Mouse (Mus musculus): ENCODE results near the gene Zpr1.

Gene Zpr1

DNA sequence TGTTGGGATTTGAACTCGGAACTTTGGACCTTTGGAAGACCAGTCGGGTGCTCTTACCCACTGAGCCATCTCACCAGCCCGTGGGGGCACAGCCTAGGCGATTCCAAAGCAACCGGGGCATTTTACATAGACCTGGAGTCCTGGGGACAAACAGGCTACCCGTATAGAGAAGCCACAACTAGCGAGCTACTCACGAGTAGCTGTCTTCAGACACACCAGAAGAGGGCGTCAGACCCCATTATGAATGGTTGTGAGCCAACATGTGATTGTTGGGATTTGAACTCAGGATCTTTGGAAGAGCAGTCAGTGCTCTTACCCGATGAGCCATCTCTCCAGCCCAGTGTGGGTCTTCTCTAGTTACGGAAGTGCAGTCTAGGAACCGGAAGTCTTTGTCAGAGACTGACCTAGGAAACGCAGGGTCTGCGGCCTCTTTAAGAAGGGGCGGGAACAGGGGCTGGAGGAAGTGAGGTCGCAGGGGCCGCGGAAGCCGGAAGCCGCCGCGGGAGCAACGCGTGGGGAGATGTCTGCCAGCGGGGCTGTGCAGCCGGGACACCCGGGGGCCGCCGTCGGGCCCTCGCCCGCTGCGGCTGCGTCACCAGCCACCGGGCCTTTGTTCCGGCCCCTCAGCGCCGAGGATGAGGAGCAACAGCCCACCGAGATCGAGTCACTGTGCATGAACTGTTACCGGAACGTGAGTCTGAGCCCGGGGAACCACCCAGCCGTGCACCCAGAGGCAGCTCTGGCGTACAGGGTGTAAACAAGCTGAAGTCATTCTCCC lies at the start of gene Zpr1:
Gene Zpr1 (plus strand): TSS at position 388 of the 778 bp plus-strand sequence.
- DNase-seq (ENCODE audit: low spot score in 2 of 2): peak; percentile 79 to 90

DNA sequence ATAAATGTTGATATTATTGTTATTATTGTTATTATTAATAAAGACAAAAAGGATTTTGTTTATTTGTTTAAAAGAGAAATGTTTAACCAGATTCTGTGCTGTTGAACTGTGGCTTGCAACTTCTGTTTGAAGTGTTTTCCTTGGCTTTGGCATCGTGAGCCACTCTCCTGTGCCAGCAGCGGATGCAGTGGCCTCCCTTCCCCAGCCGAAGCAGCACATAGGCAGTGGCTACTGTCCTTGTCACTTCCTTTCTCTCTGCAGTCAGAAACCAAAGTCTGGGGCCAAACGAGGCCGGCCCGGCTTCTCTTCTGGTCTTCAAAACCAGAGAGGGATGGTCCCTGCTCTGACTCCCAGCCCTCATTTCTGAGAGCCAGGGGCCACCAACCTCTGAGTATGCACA lies 49.8 kb upstream of the Zpr1 start:
- no peak for DNase-seq (ENCODE audit: low spot score in 2 of 2)

DNA sequence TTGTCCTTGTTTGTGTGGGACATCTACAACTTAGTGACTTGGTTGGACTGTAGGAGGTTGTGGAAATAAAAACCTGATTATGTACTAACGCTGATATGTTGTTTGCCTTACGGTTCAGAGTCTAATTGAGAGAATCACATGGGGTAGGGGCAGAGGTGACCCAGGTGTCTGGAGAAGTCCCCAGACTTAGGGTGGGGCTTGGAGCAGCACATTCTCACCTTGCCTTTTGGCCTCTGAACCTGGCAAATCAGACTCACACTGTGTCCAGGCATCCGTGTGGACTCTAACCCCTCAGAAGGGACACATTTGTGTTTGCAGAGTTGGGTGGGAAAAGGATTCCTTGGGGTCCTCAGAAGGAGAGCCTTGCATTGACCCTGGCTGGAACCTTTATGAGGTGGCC lies 48.8 kb upstream of the Zpr1 start:
- DNase-seq (ENCODE audit: low spot score in 2 of 2): no peak

DNA sequence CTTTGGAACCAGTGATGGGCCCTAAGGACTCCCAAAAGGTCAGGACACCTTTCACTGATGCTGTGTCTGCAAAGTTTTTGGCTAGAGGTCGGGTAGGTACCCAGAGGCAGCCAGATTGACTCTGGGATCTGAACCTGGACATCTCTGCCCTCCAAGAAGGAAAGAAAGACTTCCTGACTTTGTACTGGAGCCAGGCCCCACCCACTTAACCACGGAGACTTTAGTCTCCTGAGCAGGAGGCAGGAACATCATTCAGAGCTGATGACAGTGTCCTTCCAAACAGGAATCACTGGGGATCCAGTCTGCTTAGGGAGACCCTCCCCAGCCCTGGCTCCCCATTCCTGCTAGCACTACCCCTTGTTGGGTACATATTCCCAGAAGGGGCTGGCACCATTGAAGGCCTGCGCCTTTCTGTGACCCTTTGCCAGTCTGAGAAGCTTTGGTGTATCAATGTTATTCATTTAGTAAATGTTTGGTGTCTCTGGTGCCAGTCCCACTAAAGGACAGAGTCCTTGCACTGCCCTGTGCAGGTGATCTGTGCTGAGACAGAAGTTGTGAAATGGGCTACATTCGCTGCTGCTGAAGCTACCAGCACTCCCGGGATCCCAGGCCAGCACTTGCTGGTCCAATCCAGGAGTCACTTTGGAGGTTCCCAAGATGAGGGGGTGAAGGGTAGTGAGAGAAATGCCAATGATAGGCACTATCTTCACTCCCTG lies 47.8 kb upstream of the Zpr1 start:
- DNase-seq (ENCODE audit: low spot score in 2 of 2): no peak

DNA sequence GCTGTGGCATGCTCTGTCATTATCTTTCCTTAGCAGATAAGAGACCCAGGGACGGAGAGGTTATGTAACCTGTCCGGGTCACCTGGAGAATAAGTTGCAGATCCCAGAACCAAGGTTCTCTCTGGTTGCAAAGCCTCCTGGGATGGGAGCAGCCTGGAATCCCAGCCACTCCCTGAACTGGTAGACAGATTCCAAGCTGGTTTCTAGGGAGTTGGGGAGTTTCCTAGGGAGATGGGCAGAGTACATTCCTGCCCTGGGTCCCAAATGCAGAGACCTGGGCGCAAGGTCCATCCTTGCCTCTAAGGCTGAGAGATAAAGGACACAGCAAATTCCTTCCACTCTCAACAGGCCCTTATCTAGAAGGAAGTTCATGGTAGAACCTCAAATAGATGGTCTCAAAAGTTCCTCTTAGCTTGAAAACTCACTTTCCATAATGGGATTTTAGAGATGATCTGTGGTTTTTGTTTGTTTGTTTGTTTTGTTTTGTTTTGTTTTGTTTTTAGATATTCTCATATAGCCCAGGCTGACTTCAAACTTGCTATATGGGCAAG lies 45.7 kb upstream of the Zpr1 start:
- no peak for DNase-seq (ENCODE audit: low spot score in 2 of 2)

DNA sequence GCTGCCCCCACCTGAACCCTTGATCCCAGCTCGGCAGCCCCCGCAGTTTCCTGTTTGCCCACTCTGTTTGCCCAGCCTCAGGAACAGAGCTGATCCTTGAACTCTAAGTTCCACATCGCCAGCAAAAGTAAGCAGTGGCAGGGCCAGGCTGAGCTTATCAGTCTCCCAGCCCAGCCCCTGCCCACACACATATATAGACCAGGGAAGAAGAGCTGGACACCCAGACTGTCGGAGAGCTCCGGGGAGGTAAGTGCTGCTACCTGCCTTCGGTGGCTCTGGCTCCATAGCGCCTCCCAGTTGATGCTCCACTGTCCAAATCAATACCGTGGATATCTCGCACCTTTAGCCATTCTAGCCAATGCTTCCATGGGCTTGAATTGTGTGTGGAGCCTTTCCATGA lies 44.4 kb upstream of the Zpr1 start, which contains the start of gene Apoa1:
Gene Apoa1 (plus strand): TSS at position 90 of the 400 bp plus-strand sequence.
- DNase-seq (ENCODE audit: low spot score in 2 of 2): no peak

DNA sequence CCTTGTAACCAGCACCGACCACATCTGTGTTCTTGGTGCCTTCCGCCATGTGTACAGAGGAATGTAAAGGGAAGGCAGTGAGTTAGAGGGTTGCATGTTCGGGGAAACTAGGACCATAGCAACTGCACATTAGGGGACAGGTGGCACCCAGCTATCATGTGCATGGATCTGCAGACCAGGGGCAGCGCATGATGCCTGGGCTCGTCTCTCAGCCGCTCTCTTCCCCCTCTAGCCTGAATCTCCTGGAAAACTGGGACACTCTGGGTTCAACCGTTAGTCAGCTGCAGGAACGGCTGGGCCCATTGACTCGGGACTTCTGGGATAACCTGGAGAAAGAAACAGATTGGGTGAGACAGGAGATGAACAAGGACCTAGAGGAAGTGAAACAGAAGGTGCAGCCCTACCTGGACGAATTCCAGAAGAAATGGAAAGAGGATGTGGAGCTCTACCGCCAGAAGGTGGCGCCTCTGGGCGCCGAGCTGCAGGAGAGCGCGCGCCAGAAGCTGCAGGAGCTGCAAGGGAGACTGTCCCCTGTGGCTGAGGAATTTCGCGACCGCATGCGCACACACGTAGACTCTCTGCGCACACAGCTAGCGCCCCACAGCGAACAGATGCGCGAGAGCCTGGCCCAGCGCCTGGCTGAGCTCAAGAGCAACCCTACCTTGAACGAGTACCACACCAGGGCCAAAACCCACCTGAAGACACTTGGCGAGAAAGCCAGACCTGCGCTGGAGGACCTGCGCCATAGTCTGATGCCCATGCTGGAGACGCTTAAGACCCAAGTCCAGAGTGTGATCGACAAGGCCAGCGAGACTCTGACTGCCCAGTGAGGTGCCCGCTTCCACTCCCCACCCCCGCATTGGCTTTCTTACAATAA lies 43.1 kb upstream of the Zpr1 start:
- DNase-seq (ENCODE audit: low spot score in 2 of 2): peak; percentile 64 to 83

DNA sequence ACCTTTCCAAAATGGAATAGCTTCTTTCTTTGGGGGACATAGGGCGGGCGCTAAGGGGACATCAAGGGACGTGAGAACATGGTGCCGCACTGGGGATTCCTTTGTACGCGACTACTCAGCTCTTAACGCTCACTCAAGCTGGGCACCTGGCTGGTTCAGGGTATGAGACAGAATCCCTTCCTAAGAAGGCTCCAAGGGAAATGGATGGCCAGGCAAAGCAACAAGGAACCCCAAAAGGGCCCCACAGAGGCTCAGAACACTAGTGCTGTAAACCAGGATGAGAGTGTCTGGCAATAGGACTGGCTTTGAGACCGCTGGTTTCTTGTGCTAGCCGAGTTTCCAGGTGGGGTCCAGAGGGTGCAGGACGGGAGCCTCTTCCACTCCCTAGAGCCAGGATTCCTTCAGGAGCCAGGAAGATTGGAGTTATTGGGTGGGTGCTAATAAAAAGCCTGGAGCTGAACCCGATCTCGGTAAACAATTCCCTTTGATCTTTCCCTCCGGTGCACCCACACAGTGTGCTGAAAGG lies 42.4 kb upstream of the Zpr1 start:
- no peak for DNase-seq (ENCODE audit: low spot score in 2 of 2)

DNA sequence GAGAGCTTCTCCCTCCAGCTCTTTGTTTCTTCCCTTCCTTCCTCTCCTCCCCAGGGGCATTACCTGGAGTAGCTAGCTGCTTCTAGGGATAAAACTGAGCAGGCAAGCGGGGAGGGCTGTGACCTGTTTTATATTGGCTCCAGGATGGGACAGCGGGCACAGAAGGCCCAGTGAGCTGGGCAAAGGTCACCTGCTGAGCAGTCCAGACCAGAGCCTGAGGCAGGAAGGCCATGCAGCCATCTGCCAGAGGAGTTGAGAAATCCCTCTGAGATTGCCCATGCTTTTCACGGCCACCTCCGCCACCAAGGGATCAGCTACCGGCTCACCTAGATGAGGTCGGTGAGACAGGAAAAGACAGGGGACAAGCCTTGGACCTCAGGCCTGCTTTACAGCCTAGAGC lies 37.7 kb upstream of the Zpr1 start:
- no peak for DNase-seq (ENCODE audit: low spot score in 2 of 2)

DNA sequence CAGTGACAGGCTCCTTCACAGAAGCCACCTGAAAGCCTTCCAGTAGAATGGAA lies 37.4 kb upstream of the Zpr1 start, which contains the start of gene Apoc3:
Gene Apoc3 (minus strand): TSS at position 41 of the 53 bp plus-strand sequence.
- DNase-seq (ENCODE audit: low spot score in 2 of 2): no peak

DNA sequence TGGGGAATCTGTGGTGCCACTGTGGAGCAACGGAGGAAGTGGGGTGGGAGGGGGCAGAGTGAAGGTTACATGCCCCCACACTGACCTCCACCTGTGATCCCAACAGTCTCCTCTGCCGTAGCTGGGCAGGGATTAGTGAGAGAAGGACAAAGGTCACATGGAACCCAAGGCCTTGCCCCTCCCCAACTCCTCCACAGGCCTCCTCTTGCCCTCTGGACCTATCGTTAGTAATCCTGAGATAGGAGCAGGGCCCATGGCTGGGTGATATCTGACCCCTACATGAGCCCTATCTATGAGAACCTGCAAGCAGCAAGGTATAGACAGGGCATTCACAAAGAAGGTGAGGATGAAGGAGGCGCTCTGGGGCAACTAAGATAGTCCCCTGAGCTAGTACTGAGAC lies 37.2 kb upstream of the Zpr1 start:
- no peak for DNase-seq (ENCODE audit: low spot score in 2 of 2)

DNA sequence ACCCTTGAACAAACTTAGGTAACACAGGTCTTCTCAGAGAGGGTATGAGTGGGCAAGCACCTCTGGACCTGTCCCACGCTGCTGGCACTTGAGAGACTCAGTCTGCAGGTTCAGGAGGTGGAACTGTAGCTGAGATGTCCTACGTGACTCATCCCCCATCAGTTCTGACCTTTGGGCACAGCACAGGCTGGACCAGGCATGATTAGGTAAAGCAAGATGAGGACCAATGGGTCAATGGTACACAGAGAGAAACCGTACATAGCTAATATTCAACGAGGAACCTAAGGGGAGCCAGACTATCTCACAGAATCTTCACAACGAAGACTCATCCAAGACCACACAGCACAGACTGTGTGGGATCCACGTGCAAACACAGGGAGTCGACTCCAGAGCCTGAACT lies 34.0 kb upstream of the Zpr1 start:
- no peak for DNase-seq (ENCODE audit: low spot score in 2 of 2)

DNA sequence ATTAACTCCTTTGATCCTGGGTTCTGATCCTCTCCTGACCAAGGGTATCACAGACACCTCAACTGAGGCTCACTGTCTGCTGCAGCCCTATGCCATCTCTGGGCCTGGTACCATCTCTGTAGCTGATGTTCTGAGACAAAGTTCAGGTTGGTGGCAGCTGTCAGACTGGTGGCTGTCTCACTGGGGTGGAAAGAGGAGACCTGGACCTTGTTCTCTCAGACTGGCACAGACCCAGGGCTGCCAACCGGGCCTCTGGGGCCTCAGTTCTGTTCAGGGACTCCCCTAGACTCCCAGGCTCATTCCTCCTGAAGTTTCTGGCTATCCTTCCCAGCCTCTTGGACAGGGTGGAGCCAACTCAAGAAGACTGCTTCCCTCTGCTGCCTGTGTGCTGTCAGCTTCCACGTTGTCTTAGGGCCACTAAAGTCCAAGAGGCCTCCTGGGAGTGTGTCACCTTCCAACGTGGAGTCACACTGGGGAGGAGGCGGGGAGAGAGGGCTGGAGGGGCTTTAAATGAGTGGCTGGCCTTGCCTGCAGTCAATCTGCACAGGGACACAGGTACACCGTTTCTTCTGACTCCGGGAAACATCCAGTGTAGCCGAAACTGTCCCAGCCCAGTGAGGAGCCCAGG lies 32.2 kb upstream of the Zpr1 start, which contains the start of gene Apoa4:
Gene Apoa4 (plus strand): TSS at position 171 of the 628 bp plus-strand sequence.
- DNase-seq (ENCODE audit: low spot score in 2 of 2): no peak

DNA sequence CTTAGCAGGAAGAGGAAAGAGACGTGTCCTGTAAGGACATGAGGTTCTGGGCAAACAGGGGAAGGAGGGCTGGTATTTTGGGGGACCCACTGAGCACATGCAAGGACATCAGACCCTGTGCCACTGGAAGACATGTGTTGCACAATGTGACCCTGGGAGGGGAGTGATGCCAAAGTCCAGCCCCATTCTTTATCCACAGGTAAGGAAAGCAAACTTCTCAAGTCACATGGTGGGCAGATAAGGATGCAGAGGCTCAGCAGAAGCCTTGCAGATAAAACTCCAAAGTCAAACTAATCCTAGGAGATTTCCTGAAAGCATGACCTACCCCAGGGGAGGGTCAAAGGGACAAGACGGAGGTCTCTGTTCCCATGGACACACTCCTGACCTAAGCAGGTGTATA lies 31.0 kb upstream of the Zpr1 start:
- no peak for DNase-seq (ENCODE audit: low spot score in 2 of 2)

DNA sequence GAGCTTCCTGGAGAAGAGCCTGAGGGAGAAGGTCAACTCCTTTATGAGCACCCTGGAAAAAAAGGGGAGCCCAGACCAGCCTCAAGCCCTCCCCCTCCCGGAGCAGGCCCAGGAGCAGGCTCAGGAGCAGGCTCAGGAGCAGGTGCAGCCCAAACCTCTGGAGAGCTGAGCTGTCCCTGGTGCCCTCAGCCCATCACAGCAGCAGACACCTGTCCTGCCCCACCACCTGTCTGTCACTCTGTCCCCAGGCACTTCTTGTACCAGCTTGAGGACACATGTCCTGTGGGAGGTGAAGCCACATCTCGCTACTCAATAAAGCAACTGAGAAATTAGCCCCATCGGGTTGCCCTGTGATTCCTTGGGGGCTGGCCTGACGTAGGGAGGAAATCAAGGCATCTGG lies 29.7 kb upstream of the Zpr1 start:
- DNase-seq (ENCODE audit: low spot score in 2 of 2): no peak

DNA sequence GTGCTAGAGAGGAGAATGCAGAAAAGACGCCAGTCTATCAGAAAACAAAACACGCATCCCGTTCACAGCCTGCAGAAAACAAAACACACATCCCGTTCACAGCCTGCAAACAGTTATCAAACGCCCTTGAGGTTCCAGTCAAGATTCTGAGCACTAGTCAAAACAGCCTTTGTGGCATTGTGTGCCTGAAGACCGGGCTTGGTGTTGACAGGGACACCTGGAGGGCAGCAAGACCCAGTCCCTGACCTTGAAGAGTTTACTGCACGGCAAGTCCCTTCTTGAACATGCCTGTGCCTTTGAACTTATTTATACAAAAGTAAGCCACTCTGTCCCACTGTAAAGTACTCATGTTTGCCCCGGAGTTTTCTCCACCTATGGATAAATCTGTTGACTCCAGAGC lies 29.3 kb upstream of the Zpr1 start:
- no peak for DNase-seq (ENCODE audit: low spot score in 2 of 2)

DNA sequence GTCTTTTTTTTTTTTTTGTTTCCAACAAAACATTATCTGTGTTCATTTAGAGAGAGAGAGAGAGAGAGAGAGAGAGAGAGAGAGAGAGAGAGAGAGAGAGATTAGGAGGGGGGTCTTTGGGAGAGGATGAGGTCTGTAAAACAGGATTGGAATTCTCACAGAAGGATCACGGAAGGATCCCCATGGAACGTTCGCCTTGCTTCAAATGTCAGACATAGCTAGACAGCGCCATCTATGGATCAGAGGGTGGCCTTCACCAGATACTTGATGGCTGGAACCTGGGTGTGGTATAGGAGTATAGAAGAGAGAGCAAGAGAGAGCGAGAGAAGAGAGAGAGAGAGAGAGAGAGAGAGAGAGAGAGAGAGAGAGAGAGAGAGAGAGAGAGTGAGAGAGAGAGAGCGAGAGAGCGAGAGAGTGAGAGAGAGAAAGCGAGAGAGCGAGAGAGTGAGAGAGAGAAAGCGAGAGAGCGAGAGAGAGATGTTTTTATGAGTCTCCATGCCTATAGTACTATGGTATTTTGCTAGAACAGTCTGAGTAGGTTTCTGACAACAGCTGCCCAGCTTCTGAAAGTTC lies 26.0 kb upstream of the Zpr1 start:
- DNase-seq (ENCODE audit: low spot score in 2 of 2): peak; percentile 44 to 46

DNA sequence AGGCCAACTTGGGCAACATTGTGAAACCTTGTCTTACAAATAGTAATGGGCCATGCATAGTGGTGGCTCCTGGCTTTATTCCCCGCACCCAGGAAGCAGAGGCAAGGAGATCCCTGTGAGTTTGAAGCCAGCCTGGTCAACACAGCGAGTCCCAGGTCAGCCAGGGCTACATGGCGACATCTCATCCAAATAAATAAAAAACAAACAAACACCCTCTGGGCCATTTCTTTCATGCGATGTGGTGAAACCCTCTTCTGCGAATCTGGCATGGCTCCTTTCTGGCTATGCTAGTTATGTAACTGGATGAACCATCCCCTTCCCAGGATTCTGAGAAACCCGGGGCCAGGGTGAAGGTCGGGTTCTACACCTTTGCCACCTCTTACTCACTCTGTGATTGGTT lies 16.7 kb upstream of the Zpr1 start:
- no peak for DNase-seq (ENCODE audit: low spot score in 2 of 2)

DNA sequence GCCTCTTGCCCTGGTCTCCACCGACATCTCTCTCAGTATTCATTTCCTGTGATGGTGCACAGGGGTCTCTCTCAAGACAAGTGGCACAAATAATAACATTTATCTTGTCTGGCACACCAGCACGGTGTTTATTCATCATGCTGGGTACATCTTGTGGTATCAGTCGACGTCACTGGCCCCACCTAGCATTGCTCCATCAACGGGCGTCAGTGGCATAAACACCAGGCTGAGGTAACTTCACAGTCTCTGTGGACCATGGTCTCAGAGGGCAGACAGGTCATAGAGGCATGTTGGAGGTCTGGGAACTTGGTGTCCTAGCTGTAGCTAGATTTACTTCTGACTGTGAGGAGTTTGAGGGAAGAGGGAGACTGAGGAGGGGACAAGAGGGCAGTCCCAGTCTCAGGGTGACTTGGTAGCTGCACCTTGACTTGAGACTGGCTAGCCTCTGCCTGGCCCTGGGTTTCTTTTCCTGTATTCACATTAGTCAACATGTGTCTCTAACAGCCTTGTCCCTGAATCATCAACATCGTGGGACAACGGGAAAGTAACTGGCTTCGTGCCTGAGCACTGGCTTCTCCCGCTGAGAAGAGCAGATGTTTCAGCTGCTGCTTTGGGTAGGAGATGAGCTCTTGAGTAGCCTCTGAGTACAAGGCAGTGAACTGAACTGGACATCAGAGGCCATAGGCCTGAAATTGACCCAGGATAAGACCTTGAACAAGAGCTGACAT lies 16.0 kb upstream of the Zpr1 start:
- no peak for DNase-seq (ENCODE audit: low spot score in 2 of 2)

DNA sequence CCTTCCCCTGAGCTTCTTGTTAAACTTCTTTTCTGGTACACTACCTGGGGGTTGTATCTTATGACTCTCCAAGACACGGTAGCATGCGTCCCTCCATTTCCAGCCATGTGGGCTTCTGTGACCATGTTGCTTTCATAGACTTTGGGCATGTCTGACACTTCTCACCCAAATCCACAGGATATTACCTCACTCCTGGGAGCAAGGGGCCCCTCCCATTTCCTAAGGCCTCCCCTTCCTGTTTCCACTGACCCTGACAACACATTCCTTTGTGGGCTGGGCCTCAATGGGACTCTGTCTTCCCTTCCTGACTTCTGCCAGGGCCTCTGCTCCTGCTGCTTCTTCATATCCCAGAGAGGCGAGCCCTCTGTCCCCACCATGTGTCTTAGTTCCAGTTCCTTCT lies 15.3 kb upstream of the Zpr1 start:
- no peak for DNase-seq (ENCODE audit: low spot score in 2 of 2)

DNA sequence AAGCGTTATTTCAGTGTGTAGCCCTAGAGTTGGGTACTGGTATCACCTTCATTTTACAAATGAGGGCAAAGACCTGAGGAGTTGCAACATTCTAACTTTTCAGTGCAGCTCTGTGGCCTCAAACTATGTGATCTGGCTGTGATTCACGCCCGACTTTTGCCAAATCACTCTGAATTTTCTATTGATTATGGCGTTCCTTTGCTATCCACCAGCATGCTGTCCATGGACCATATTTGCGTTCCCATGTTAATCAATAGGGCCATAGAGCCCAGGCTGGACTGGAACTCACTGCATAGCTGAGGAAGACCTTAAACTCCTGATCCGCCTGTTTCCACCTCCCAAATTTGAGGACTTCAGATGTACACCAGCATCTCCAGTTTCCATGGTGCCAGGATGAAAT lies 13.8 kb upstream of the Zpr1 start:
- no peak for DNase-seq (ENCODE audit: low spot score in 2 of 2)

Data from urinary bladder, postnatal 36 days (tissue).